Mouse (Mus musculus) forebrain, embryonic 12.5 days (tissue): ENCODE data around the gene CN725425. TPM values are rescaled to one million over a fixed set of nuclear protein-coding genes. Genes with fewer than 3 reads are reported as not detected.

Source experiments
- ATAC-seq: fragments of 200-750 bp; cut with Nextera tagmentation; 2 replicates; pipeline ENCODE4 v1.8.0; 2017; ENCODE audit warnings: moderate TSS enrichment; ENCODE audit not compliant: low FRiP score
- H3K27ac ChIP-seq: fragments of 300-500 bp; sonication (generic); 2 replicates; pipeline ENCODE4 v1.5.1; 2016; ENCODE audit warnings: mild to moderate bottlenecking
- H3K27me3 ChIP-seq: fragments of 300-500 bp; sonication (generic); 2 replicates; pipeline ENCODE4 v1.6.1; 2016; ENCODE audit warnings: mild to moderate bottlenecking
- H3K36me3 ChIP-seq: fragments of 300-500 bp; sonication (generic); replicated peaks from 2 replicates; pipeline ENCODE4 v1.6.1; 2016; ENCODE audit warnings: mild to moderate bottlenecking
- H3K4me1 ChIP-seq: fragments of 300-500 bp; sonication (generic); 2 replicates; pipeline ENCODE4 v1.6.1; 2016
- H3K4me2 ChIP-seq: fragments of 300-500 bp; sonication (generic); 2 replicates; pipeline ENCODE4 v1.6.1; 2016; ENCODE audit warnings: mild to moderate bottlenecking, moderate library complexity
- H3K4me3 ChIP-seq: fragments of 300-500 bp; sonication (generic); replicated peaks from 2 replicates; pipeline ENCODE4 v1.5.1; 2016; ENCODE audit warnings: mild to moderate bottlenecking
- H3K9ac ChIP-seq: fragments of 300-500 bp; sonication (generic); 2 replicates; pipeline ENCODE4 v1.6.1; 2016; ENCODE audit warnings: mild to moderate bottlenecking
- H3K9me3 ChIP-seq: fragments of 300-500 bp; sonication (generic); 2 replicates; pipeline ENCODE4 v1.6.1; 2016
- WGBS: fragments of 180-500 bp; shearing (Covaris S2); methylation state at CpG from one replicate; pipeline ENCODE4 v1.1.7; 2016; 5-methylcytosine and 5-hydroxymethylcytosine counted together
- polyA plus RNA-seq: library from polyadenylated mRNA; unstranded; fragments of >200 nt; fragmentation: Nextera tagmentation; extraction: Ambion mirVana; gene quantifications from 2 replicates; pipeline ENCODE4 v1.2.1, GENCODE M21; 2016

Gene CN725425
- polyA plus RNA-seq, 1 experiment from 2014 or later: not detected

DNA sequence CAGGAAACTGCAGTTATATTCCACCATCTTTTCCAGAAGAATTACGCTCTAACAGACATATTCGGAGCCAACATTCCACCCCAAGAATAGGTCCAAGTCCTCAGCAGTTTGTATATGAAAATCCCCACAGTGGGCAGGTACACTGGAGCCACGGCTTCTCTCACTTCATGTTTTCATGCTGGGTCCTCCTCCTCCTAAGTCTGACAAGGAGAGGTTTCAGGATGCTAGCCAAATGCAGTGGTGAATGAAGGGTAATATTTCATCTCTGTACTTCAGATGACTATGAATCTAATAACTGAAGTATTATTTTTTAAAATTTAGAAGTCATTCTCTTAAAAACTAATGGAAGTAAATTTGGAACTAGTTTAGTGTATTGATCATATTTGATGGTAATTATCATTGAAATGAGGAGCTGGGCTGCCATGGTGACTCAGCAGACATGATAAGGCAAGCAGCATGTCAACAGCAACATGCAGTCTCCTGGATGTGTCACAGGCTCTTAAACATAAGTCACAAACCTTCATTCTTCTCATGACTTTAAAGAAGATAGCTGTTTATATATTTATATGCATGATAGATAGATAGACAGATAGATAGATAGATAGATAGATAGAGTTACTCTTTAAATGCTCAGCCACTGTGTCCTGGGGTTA lies 41.5 kb downstream of the CN725425 start:
- no peaks in the 10 kb centered on the region for H3K9me3 ChIP-seq
- no peak overlapping the region for H3K4me3 ChIP-seq
- no peaks in the 10 kb centered on the region for H3K4me1 ChIP-seq
- no peaks in the 10 kb centered on the region for H3K27me3 ChIP-seq
- no peaks in the 10 kb centered on the region for H3K36me3 ChIP-seq
- no peak for ATAC-seq
- H3K9ac ChIP-seq: no peak overlapping the region
- H3K4me2 ChIP-seq: no peak overlapping the region
- WGBS: 89% methylated on average over 3 of the region's 3 CpGs
- no peak overlapping the region for H3K27ac ChIP-seq

DNA sequence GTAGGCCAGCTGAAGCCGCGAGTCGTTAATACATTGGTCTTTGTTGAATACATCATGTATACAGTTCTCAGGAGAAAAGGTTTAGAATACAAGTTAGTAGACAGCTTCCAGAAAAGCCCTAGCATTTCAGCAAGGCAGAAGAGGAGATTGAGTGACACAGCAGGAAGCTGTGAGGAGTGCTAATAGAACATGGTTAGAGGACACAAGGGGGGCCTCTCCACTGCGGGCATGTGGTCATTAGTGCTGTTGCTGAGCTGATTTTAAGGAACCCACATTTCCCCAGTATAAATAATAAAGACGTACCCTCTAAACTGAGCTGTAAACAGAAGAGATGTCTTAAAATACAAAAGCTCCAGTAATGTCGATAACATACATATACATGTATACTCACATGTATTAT lies 51.5 kb downstream of the CN725425 start:
- Histone ChIP-seq H3K4me3 (no peak overlapping the region), H3K9me3 (no peaks in the 10 kb centered on the region), H3K4me2 (no peak overlapping the region), H3K36me3 (no peaks in the 10 kb centered on the region), H3K9ac (no peak overlapping the region), H3K27me3 (no peaks in the 10 kb centered on the region), H3K27ac (no peak overlapping the region), H3K4me1 (peaks cover 12% of the 10 kb centered on the region; the same call in 1 of the 2 replicates)
- WGBS: 48% methylated on average over 6 of the region's 6 CpGs
- no peak for ATAC-seq

DNA sequence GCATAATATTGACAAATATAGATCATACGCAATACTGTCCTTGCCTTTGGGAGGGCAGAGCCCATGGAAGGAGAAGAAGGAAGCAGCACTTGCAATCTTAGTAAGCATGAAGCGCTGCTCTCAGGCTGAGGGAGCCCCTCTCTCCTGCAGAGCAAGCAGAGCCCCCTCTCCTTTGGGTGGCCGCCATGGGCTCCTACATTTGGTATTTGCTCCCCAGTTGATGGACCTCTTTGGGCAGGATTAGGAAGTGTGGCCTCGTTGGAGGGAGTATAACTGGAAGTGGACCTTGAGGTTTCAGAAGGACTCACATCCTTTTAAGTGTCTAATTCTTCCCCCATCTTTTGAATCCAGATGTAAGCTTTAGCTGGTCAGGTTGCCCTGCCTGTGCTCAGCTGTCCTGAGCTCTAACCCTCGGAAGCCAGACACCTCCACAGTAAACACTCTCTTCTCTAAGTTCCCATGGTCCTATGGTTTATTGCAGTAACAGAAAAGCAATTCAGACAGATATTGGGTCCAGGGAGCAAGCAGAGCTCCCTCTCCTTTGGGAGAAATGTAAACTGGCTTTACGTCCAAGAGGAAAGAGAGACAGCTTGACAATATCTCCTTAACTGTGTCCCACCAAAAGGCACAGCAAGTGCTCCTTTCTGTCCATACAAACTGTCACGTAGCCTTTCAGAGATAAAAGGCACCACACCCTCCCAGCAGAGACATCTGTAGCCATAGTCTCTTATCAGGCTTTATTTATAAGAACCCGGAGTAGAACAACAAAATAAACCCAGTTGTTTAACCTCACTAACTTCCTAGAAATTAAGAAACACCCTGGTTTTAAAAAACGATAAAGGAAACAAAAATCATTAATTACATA lies 52.5 kb downstream of the CN725425 start:
- Histone ChIP-seq H3K27me3 (no peaks in the 10 kb centered on the region), H3K9ac (no peak overlapping the region), H3K27ac (no peak overlapping the region), H3K4me3 (no peak overlapping the region), H3K4me2 (no peak overlapping the region), H3K36me3 (no peaks in the 10 kb centered on the region), H3K9me3 (no peaks in the 10 kb centered on the region), H3K4me1 (peaks cover 12% of the 10 kb centered on the region; the same call in 1 of the 2 replicates)
- no peak for ATAC-seq
- 72% methylated on average over 9 of the region's 9 CpGs for WGBS

DNA sequence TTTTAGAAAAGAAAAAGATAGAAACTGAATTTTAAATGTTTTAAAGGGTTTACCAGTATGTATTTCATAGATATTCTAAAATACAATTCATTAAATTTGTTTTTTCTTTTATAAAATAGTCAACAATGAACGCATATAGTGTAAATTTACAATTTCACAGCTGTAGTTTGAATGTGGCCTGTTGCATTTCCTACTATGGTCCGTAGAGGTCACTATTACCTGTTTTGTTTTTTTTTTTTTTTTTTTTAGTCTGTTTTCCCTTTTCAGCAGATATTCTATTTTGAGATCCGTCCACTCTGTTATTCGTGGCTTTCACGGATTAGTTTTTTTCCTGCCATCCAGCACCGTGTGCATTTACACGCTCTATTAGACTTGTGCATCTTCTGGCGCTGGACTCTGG lies 53.7 kb downstream of the CN725425 start:
- no peaks in the 10 kb centered on the region for H3K27me3 ChIP-seq
- no peak overlapping the region for H3K27ac ChIP-seq
- no peaks in the 10 kb centered on the region for H3K36me3 ChIP-seq
- no peak overlapping the region for H3K4me3 ChIP-seq
- H3K4me1 ChIP-seq: peaks cover 12% of the 10 kb centered on the region; the same call in 1 of the 2 replicates
- 61% methylated on average over 8 of the region's 8 CpGs for WGBS
- no peak overlapping the region for H3K9ac ChIP-seq
- no peaks in the 10 kb centered on the region for H3K9me3 ChIP-seq
- ATAC-seq: no peak
- H3K4me2 ChIP-seq: no peak overlapping the region

DNA sequence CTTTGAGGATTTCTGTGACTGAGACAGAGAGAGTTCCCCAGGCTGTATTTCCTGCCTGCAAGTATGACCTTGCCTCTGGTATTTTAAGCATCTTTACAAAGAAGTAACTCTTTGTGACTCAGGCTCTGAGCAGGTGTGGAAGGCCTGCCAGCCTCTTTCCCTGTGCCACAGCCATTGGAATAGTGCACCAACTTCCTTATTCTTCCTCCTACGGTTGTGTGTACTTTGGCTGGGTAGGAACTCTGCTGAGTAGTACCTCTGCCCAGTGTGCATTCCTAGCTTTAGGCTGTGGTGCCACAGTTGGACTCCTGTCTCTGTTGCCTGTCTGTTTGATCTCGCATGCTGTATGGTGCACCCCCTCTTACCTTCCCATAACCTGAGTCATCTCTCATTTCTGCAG lies 56.0 kb downstream of the CN725425 start:
- Histone ChIP-seq H3K4me3 (no peak overlapping the region), H3K27me3 (no peaks in the 10 kb centered on the region), H3K27ac (no peak overlapping the region), H3K4me1 (peaks cover 12% of the 10 kb centered on the region; the same call in 1 of the 2 replicates), H3K4me2 (no peak overlapping the region), H3K36me3 (no peaks in the 10 kb centered on the region), H3K9ac (no peak overlapping the region), H3K9me3 (no peaks in the 10 kb centered on the region)
- 94% methylated on average over 2 of the region's 2 CpGs for WGBS
- no peak for ATAC-seq

DNA sequence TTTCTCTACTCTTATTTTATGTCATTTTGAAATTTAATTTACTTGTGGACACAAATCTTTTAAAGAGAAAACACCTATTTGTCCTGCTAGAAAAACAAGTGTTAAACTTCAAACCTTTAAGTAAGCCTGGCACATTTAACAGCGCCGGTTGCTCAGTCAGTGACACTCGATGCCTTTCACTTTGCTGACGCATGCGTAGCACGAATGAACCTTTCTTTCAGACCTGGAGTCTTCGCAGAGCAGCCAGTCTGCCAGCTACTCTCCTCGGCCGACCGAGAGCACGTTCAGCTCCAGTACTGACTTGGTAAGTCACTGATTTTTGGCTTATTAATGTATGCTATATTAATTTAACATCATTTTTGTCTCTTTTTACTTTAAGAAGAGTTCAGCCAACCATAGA lies 57.8 kb downstream of the CN725425 start:
- WGBS: 68% methylated on average over 11 of the region's 11 CpGs
- H3K27me3 ChIP-seq: no peaks in the 10 kb centered on the region
- no peaks in the 10 kb centered on the region for H3K36me3 ChIP-seq
- H3K27ac ChIP-seq: no peak overlapping the region
- H3K4me3 ChIP-seq: no peak overlapping the region
- H3K9me3 ChIP-seq: no peaks in the 10 kb centered on the region
- no peak overlapping the region for H3K9ac ChIP-seq
- no peak overlapping the region for H3K4me2 ChIP-seq
- ATAC-seq: no peak
- no peaks in the 10 kb centered on the region for H3K4me1 ChIP-seq

DNA sequence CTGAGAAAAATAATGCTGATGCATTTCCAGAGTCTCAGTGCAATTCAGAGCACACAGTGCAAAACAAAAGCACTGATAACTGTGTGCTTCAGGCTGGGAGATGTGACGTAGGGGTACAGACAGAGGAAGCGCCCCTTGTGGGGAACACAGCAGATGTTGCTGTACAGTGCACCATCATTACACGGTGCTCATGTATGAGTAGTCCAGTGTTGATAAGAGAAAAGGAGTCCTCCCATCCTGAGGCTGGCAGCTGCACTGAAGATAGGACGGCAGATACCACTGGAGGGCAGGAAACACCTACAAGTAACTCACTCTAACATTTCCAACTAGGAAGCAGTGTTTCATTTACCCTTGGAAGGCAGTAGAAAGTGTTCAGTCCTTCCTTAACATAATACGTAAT lies 61.3 kb downstream of the CN725425 start:
- no peaks in the 10 kb centered on the region for H3K9me3 ChIP-seq
- no peak overlapping the region for H3K27ac ChIP-seq
- H3K4me2 ChIP-seq: no peak overlapping the region
- H3K4me3 ChIP-seq: no peak overlapping the region
- H3K9ac ChIP-seq: no peak overlapping the region
- 82% methylated on average over 5 of the region's 5 CpGs for WGBS
- H3K27me3 ChIP-seq: no peaks in the 10 kb centered on the region
- ATAC-seq: no peak
- H3K36me3 ChIP-seq: no peaks in the 10 kb centered on the region
- no peaks in the 10 kb centered on the region for H3K4me1 ChIP-seq

DNA sequence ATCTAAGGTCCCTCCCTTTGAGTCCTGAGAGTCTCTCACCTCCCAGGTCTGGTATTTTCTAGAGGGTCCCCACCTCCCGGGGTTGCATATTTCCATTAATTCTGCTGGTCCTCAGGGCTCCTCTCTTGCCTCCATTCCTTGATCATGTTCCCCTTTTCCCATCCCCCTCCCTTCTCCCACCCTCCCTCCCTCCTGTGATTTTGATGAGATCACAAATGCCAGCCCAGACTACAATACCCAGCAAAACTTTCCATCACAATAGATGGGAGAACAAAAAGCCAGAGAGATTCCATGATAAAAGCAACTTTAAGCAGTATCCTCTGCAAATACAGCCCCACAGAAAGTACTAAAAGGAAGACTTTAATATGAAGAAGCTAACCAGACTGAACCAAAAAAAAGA lies 64.6 kb downstream of the CN725425 start:
- Histone ChIP-seq H3K9me3 (no peaks in the 10 kb centered on the region), H3K4me2 (no peak overlapping the region), H3K27me3 (no peaks in the 10 kb centered on the region), H3K27ac (no peak overlapping the region), H3K4me1 (no peaks in the 10 kb centered on the region), H3K36me3 (no peaks in the 10 kb centered on the region), H3K4me3 (no peak overlapping the region), H3K9ac (no peak overlapping the region)
- WGBS: 86% methylated on average over 1 of the region's 1 CpGs
- no peak for ATAC-seq

DNA sequence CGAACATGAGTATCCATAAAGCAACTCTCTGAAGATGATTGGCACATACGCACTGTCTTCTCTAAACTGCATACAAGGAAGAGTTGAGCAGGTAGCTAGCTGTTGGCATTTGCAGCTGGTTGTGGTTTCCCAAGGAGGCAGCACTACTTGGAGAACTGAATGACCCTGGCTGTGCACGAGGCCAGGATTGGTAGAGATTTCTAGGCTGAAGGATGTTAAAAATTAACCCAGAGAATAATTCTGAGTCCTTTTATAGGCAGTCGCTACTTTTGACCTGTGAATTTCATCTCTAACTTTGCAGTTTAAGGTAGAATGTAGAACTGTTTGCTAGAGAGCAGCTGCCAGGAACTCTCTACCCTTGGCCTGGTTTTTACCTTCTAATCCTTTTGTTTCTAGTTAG lies 69.2 kb downstream of the CN725425 start:
- no peak for ATAC-seq
- H3K9ac ChIP-seq: no peak overlapping the region
- H3K36me3 ChIP-seq: no peaks in the 10 kb centered on the region
- H3K4me1 ChIP-seq: no peaks in the 10 kb centered on the region
- no peaks in the 10 kb centered on the region for H3K9me3 ChIP-seq
- no peaks in the 10 kb centered on the region for H3K27me3 ChIP-seq
- no peak overlapping the region for H3K4me2 ChIP-seq
- no peak overlapping the region for H3K27ac ChIP-seq
- no peak overlapping the region for H3K4me3 ChIP-seq
- 95% methylated on average over 4 of the region's 4 CpGs for WGBS

DNA sequence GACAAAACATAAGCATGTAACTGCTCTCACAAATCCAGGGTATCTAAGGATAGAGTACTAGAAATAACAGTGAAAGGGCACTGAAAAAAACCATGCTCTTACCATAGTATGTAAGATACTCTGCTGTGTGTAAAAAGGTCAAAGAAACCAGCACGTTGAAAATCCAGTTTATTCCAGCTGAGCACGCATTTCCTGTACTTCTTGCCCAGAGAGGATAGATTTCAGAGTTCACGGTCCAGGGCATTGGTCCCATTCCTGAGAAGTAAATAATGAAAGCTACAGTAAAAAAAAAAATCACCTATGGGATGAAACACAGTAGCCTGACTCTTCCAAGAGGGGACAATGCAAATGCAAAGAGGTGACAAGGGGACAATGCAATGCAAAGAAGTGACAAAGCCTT lies 76.7 kb downstream of the CN725425 start:
- Histone ChIP-seq H3K9me3 (no peaks in the 10 kb centered on the region), H3K9ac (no peak overlapping the region), H3K36me3 (no peaks in the 10 kb centered on the region), H3K4me2 (no peak overlapping the region), H3K4me1 (no peaks in the 10 kb centered on the region), H3K27me3 (no peaks in the 10 kb centered on the region), H3K27ac (no peak overlapping the region), H3K4me3 (no peak overlapping the region)
- no peak for ATAC-seq
- WGBS: 78% methylated on average over 3 of the region's 3 CpGs

DNA sequence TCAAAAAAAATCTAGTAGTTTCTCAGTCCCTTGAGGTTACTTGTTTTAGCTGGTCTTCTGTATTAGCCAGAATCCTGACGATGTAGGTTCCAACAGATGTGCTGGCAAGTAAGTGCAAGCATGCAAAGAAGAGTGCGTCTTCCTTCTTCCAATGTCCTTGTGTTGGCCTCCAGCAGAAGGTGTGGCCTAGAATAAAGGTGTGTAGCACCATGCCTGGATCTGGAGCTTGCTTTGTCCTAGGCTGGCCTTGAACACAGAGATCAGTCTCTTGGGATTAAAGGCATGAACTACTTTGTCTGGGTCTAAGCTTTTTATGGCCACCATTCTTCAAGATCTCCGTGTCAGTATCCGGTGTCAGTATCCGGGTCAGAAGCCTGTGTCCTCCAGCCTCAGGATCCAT lies 80.3 kb downstream of the CN725425 start:
- H3K4me3 ChIP-seq: no peak overlapping the region
- no peak overlapping the region for H3K27ac ChIP-seq
- H3K4me1 ChIP-seq: no peaks in the 10 kb centered on the region
- no peaks in the 10 kb centered on the region for H3K36me3 ChIP-seq
- H3K27me3 ChIP-seq: no peaks in the 10 kb centered on the region
- WGBS: 95% methylated on average over 5 of the region's 5 CpGs
- ATAC-seq: no peak
- H3K9me3 ChIP-seq: no peaks in the 10 kb centered on the region
- no peak overlapping the region for H3K4me2 ChIP-seq
- H3K9ac ChIP-seq: no peak overlapping the region

DNA sequence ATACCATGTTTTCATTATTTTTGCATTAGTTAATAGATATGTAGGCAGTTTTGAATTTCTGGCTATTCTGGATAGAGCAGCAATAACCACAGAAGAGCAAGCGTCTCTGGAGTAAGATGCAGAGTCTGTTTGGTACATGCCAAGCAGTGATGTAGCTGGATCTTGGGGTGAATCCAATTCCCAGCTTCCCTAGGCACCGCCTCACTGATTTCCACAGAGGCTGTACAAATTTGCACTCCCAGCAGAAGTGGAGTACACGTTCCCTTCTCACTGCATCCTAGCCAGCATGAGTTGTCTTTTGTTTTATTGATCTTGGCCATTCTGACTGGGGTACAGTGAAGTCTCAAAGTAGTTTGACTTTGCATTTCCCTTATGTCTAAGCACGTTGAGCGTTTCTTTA lies 82.2 kb downstream of the CN725425 start:
- Histone ChIP-seq H3K9me3 (no peaks in the 10 kb centered on the region), H3K27me3 (no peaks in the 10 kb centered on the region), H3K9ac (no peak overlapping the region), H3K27ac (no peak overlapping the region), H3K36me3 (no peaks in the 10 kb centered on the region), H3K4me2 (no peak overlapping the region), H3K4me1 (no peaks in the 10 kb centered on the region), H3K4me3 (no peak overlapping the region)
- ATAC-seq: no peak
- 91% methylated on average over 5 of the region's 5 CpGs for WGBS

DNA sequence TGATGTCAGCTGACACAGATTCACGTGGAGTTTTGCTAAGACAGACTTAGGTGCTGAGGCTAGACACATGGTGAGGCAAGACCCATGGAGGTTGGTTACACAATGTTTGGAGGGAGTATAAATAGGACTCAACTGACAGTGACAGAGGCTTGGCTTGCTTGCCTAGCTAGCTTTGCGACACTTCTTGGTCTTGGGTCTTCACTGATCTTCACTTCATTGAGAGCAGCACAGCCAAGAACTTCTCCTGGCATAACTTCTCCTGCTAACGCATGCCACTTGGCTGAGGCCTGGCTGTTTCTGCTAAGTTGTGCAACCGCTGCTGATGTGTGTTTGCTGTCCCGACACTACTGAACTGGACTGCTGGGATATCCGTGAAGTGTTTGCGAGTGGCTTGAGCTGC lies 83.5 kb downstream of the CN725425 start:
- Histone ChIP-seq H3K27ac (no peak overlapping the region), H3K4me1 (no peaks in the 10 kb centered on the region), H3K4me3 (no peak overlapping the region), H3K36me3 (no peaks in the 10 kb centered on the region), H3K4me2 (no peak overlapping the region), H3K9me3 (0 out of 2 replicates have a peak, but pooled peaks cover 6% of the 10 kb centered on the region), H3K27me3 (no peaks in the 10 kb centered on the region), H3K9ac (no peak overlapping the region)
- WGBS: 90% methylated on average over 7 of the region's 7 CpGs
- ATAC-seq: no peak
